Mouse (Mus musculus) layer of hippocampus, adult 11-12 months (tissue): ENCODE measurements around the gene Gm12886.

Experiments used
- DNase-seq: peaks from one replicate; pipeline ENCODE4 v3.0.0; 2022; ENCODE audit warnings: low spot score

The Gm12886 gene

DNA sequence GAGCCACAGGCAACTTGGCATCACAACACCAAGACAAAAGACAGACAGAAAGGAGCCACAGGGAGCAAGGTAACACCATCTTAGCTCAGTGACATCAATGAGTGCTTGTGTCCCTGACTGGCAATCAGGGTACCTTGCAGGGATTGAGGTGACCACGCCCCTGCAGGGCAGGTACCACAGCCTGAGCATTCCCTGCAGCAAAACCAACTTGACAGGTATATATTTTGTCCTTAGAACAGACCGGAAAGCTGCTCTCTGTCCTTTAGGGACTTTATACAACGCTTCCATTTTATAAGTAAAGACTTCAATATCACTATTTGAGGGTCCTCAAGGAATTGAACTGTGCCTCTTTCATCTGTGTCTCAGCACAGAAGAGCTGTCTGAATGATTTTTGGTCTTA is at the start of gene Gm12886:
Gm12886 (minus strand) TSS at position 101 of the 400 bp plus-strand sequence.
- no peak for DNase-seq
